Mouse (Mus musculus): ENCODE results near the gene Ube2s. TPM values are rescaled to one million over a fixed set of nuclear protein-coding genes. Genes with fewer than 3 reads are reported as not detected.

Gene Ube2s
- 163 TPM for total RNA-seq (2023)

GRCm38 (mm10) chr7:4812303-4813104 is at the start of gene Ube2s:
Gene Ube2s (minus strand): TSS chr7:4812590.

GRCm38 (mm10) chr7:4844245-4844916 is 32.0 kb upstream of the Ube2s start, which contains the start of gene Shisa7:
Gene Shisa7 (minus strand): TSS chr7:4844696.

GRCm38 (mm10) chr7:4792278-4793212 is 19.8 kb downstream of the Ube2s start, which contains the start of gene Rpl28:
Gene Rpl28 (plus strand): TSS chr7:4792874.

GRCm38 (mm10) chr7:4789436-4789935 is 22.9 kb downstream of the Ube2s start, which contains the start of gene Tmem238:
Gene Tmem238 (minus strand): TSS chr7:4789656.

GRCm38 (mm10) chr7:4782759-4783158 is 29.6 kb downstream of the Ube2s start, which contains the start of the genes Il11 and Tmem190:
Gene Il11 (minus strand): TSS chr7:4782859.
Gene Tmem190 (plus strand): TSS chr7:4782937.

GRCm38 (mm10) chr7:4771202-4771601 is 41.2 kb downstream of the Ube2s start, which contains the start of gene Fam71e2:
Gene Fam71e2 (minus strand): TSS chr7:4771302.

GRCm38 (mm10) chr7:4752821-4753570 is 59.4 kb downstream of the Ube2s start, which contains the start of gene Cox6b2:
Gene Cox6b2 (minus strand): TSS chr7:4753094.

Other genes starting within 250 kb of the Ube2s start
- 0.33 TPM for gene Ptprh, start 208.5 kb downstream of the Ube2s start, total RNA-seq (2023)
- gene Tmem86b, start 181.2 kb downstream of the Ube2s start, total RNA-seq (2023) = 59.6 TPM
- 282 TPM for gene Ppp6r1, start 153.6 kb downstream of the Ube2s start, total RNA-seq (2023)
- 76.6 TPM for gene Hspbp1, start 127.5 kb downstream of the Ube2s start, total RNA-seq (2023)
- not detected for gene Brsk1, start 122.0 kb downstream of the Ube2s start, total RNA-seq (2023)
- gene Tmem150b, start 87.3 kb downstream of the Ube2s start, total RNA-seq (2023) = not detected
- gene Kmt5c, start 72.5 kb downstream of the Ube2s start, total RNA-seq (2023) = 70.4 TPM
- 4.6 TPM for gene Cox6b2, start 59.5 kb downstream of the Ube2s start, total RNA-seq (2023)
- gene Fam71e2, start 41.3 kb downstream of the Ube2s start, total RNA-seq (2023) = not detected
- gene Il11, start 29.7 kb downstream of the Ube2s start, total RNA-seq (2023) = not detected
- gene Tmem190, start 29.7 kb downstream of the Ube2s start, total RNA-seq (2023) = not detected
- 2.7 TPM for gene Tmem238, start 22.9 kb downstream of the Ube2s start, total RNA-seq (2023)
- 2,201 TPM for gene Rpl28, start 19.7 kb downstream of the Ube2s start, total RNA-seq (2023)
- 2.3 TPM for gene Shisa7, start 32.1 kb upstream of the Ube2s start, total RNA-seq (2023)
- gene Isoc2b, start 57.7 kb upstream of the Ube2s start, total RNA-seq (2023) = 9.7 TPM
- 13.4 TPM for gene Isoc2a, start 64.6 kb upstream of the Ube2s start, total RNA-seq (2023)
- not detected for gene Gm36210, start 93.9 kb upstream of the Ube2s start, total RNA-seq (2023)
- gene Zfp628, start 102.6 kb upstream of the Ube2s start, total RNA-seq (2023) = 35.2 TPM
- 13.9 TPM for gene Nat14, start 109.4 kb upstream of the Ube2s start, total RNA-seq (2023)
- gene Ssc5d, start 113.2 kb upstream of the Ube2s start, total RNA-seq (2023) = 0.47 TPM
- gene Sbk2, start 151.8 kb upstream of the Ube2s start, total RNA-seq (2023) = not detected
- gene Sbk3, start 158.6 kb upstream of the Ube2s start, total RNA-seq (2023) = not detected
- 34.3 TPM for gene Zfp579, start 183.6 kb upstream of the Ube2s start, total RNA-seq (2023)
- 14.7 TPM for gene Zfp524, start 201.8 kb upstream of the Ube2s start, total RNA-seq (2023)
- 47.3 TPM for gene Fiz1, start 202.1 kb upstream of the Ube2s start, total RNA-seq (2023)
- not detected for gene Gm44973, start 202.9 kb upstream of the Ube2s start, total RNA-seq (2023)
- gene Zfp865, start 207.8 kb upstream of the Ube2s start, total RNA-seq (2023) = 57.5 TPM
- 0.44 TPM for gene Ccdc106, start 208.0 kb upstream of the Ube2s start, total RNA-seq (2023)
- not detected for gene 4632433K11Rik, start 221.5 kb upstream of the Ube2s start, total RNA-seq (2023)
- 7.4 TPM for gene Zfp784, start 225.9 kb upstream of the Ube2s start, total RNA-seq (2023)
- gene Zfp580, start 238.9 kb upstream of the Ube2s start, total RNA-seq (2023) = 2.9 TPM
- gene U2af2, start 249.6 kb upstream of the Ube2s start, total RNA-seq (2023) = 436 TPM